Mouse (Mus musculus): Measurements from ENCODE around the gene Sgca.

Sgca gene

GRCm38 (mm10) chr11:94997596-94997995, 21.5 kb upstream of the Sgca start:
- no peak for TF ChIP-seq POU5F1 (IDR thresholded peaks at IDR 0.05; ENCODE audit: borderline replicate concordance, low read length)
- TF ChIP-seq NANOG (IDR thresholded peaks at IDR 0.05; ENCODE audit: borderline replicate concordance, low read length): no peak
- TF ChIP-seq CTCF (conservative IDR thresholded peaks at IDR 0.05; ENCODE audit: low read length): no peak
- no peak overlapping the region for H3K4me3 ChIP-seq (replicated peaks; ENCODE audit: low read length)
- H3K36me3 ChIP-seq (ENCODE audit: insufficient read depth, low read length): peaks cover 89% of the 10 kb centered on the region
- peaks cover 67% of the 10 kb centered on the region for H3K4me1 ChIP-seq (replicated peaks; ENCODE audit: low read depth, low read length)
- peaks cover 16% of the 10 kb centered on the region for H3K27me3 ChIP-seq (ENCODE audit: insufficient read depth, low read length)
- no peaks in the 10 kb centered on the region for H3K9me3 ChIP-seq (ENCODE audit: low read length)

GRCm38 (mm10) chr11:94996984-94997383, 20.9 kb upstream of the Sgca start:
- Histone ChIP-seq H3K27me3 (ENCODE audit: insufficient read depth, low read length) (peaks cover 23% of the 10 kb centered on the region), H3K36me3 (ENCODE audit: insufficient read depth, low read length) (peaks cover 83% of the 10 kb centered on the region), H3K4me1 (replicated peaks; ENCODE audit: low read depth, low read length) (peaks cover 71% of the 10 kb centered on the region), H3K9me3 (ENCODE audit: low read length) (no peaks in the 10 kb centered on the region), H3K4me3 (replicated peaks; ENCODE audit: low read length) (no peak overlapping the region)
- TF ChIP-seq POU5F1 (IDR thresholded peaks at IDR 0.05; ENCODE audit: borderline replicate concordance, low read length): no peak
- TF ChIP-seq CTCF (conservative IDR thresholded peaks at IDR 0.05; ENCODE audit: low read length): no peak
- no peak for TF ChIP-seq NANOG (IDR thresholded peaks at IDR 0.05; ENCODE audit: borderline replicate concordance, low read length)

GRCm38 (mm10) chr11:94996101-94996500, 20.0 kb upstream of the Sgca start:
- no peaks in the 10 kb centered on the region for H3K9me3 ChIP-seq (ENCODE audit: low read length)
- peaks cover 68% of the 10 kb centered on the region for H3K4me1 ChIP-seq (replicated peaks; ENCODE audit: low read depth, low read length)
- H3K4me3 ChIP-seq (replicated peaks; ENCODE audit: low read length): no peak overlapping the region
- no peak for TF ChIP-seq NANOG (IDR thresholded peaks at IDR 0.05; ENCODE audit: borderline replicate concordance, low read length)
- TF ChIP-seq CTCF (conservative IDR thresholded peaks at IDR 0.05; ENCODE audit: low read length): no peak
- no peak for TF ChIP-seq POU5F1 (IDR thresholded peaks at IDR 0.05; ENCODE audit: borderline replicate concordance, low read length)
- H3K27me3 ChIP-seq (ENCODE audit: insufficient read depth, low read length): peaks cover 31% of the 10 kb centered on the region
- H3K36me3 ChIP-seq (ENCODE audit: insufficient read depth, low read length): peaks cover 76% of the 10 kb centered on the region

- H3K36me3 ChIP-seq (ENCODE audit: insufficient read depth, low read length): peaks cover 67% of the 10 kb centered on the region
- no peak overlapping the region for H3K4me3 ChIP-seq (replicated peaks; ENCODE audit: low read length)
- TF ChIP-seq CTCF (conservative IDR thresholded peaks at IDR 0.05; ENCODE audit: low read length): no peak
- TF ChIP-seq NANOG (IDR thresholded peaks at IDR 0.05; ENCODE audit: borderline replicate concordance, low read length): no peak
- no peak for TF ChIP-seq POU5F1 (IDR thresholded peaks at IDR 0.05; ENCODE audit: borderline replicate concordance, low read length)
These were observed 19.0 kb upstream of the Sgca start for GRCm38 (mm10) chr11:94994947-94995772.

GRCm38 (mm10) chr11:94994208-94994814, 18.2 kb upstream of the Sgca start:
- no peaks in the 10 kb centered on the region for H3K9me3 ChIP-seq (ENCODE audit: low read length)
- H3K4me3 ChIP-seq (replicated peaks; ENCODE audit: low read length): peak overlapping the region; percentile 86; the same call in 1 of the 2 replicates
- peaks cover 67% of the 10 kb centered on the region for H3K4me1 ChIP-seq (replicated peaks; ENCODE audit: low read depth, low read length)
- H3K27me3 ChIP-seq (ENCODE audit: insufficient read depth, low read length): peaks cover 32% of the 10 kb centered on the region
- peaks cover 58% of the 10 kb centered on the region for H3K36me3 ChIP-seq (ENCODE audit: insufficient read depth, low read length)
- TF ChIP-seq CTCF (conservative IDR thresholded peaks at IDR 0.05; ENCODE audit: low read length): no peak

More at GRCm38 (mm10) chr11:94994947-94995772, 19.0 kb upstream of the Sgca start:
- Histone ChIP-seq H3K4me1 (replicated peaks; ENCODE audit: low read depth, low read length) (peaks cover 64% of the 10 kb centered on the region), H3K27me3 (ENCODE audit: insufficient read depth, low read length) (peaks cover 32% of the 10 kb centered on the region), H3K9me3 (ENCODE audit: low read length) (no peaks in the 10 kb centered on the region)

- no peaks in the 10 kb centered on the region for H3K9me3 ChIP-seq (ENCODE audit: low read length)
- H3K4me3 ChIP-seq (replicated peaks; ENCODE audit: low read length): peak overlapping the region; percentile 86
- peaks cover 45% of the 10 kb centered on the region for H3K36me3 ChIP-seq (ENCODE audit: insufficient read depth, low read length)
- H3K27me3 ChIP-seq (ENCODE audit: insufficient read depth, low read length): peaks cover 32% of the 10 kb centered on the region
- TF ChIP-seq CTCF (conservative IDR thresholded peaks at IDR 0.05; ENCODE audit: low read length): no peak
- no peak for TF ChIP-seq NANOG (IDR thresholded peaks at IDR 0.05; ENCODE audit: borderline replicate concordance, low read length)
- TF ChIP-seq POU5F1 (IDR thresholded peaks at IDR 0.05; ENCODE audit: borderline replicate concordance, low read length): no peak
- peaks cover 76% of the 10 kb centered on the region for H3K4me1 ChIP-seq (replicated peaks; ENCODE audit: low read depth, low read length)
These were observed 16.9 kb upstream of the Sgca start for GRCm38 (mm10) chr11:94992754-94993606.

- Histone ChIP-seq H3K4me1 (replicated peaks; ENCODE audit: low read depth, low read length) (peaks cover 76% of the 10 kb centered on the region), H3K36me3 (ENCODE audit: insufficient read depth, low read length) (peaks cover 39% of the 10 kb centered on the region), H3K9me3 (ENCODE audit: low read length) (no peaks in the 10 kb centered on the region), H3K4me3 (replicated peaks; ENCODE audit: low read length) (peak overlapping the region; percentile 86), H3K27me3 (ENCODE audit: insufficient read depth, low read length) (peaks cover 32% of the 10 kb centered on the region)
- TF ChIP-seq CTCF (conservative IDR thresholded peaks at IDR 0.05; ENCODE audit: low read length) (no peak), NANOG (IDR thresholded peaks at IDR 0.05; ENCODE audit: borderline replicate concordance, low read length) (no peak), POU5F1 (IDR thresholded peaks at IDR 0.05; ENCODE audit: borderline replicate concordance, low read length) (no peak)
These were observed 16.3 kb upstream of the Sgca start for GRCm38 (mm10) chr11:94992480-94992753.
